Mouse (Mus musculus) fibroblast of lung, adult 2 months (primary cell): ENCODE results near the gene Naa80.
A peak's percentile ranks its signal among the peaks of the same experiment; 100 is the strongest.

Experiments used
- DNase-seq: peaks from one replicate; pipeline ENCODE4 v3.0.0-alpha.2; 2011; ENCODE audit warnings: low read depth

Gene Naa80

DNA sequence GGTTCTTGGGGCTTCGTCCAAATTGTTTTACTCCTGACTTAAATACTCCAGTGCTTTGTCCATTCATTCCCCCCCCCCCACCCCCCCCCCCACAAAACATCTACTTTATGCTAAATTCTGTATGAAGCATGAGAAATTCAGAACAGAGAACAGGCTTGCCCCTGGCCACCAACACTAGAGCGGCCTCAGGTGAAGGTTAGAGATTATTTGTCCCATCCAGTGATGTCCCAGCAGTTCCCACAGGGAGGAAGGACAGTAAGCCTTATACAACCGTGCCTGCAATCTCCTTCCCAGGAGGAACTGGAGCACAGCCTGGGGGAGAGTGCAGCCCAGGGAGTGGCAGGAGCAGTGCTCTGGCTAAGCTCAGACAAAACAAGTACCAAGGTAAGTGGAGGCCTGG, at the start of gene Naa80:
Gene Naa80, plus strand, starts transcription at position 301 of the 400 bp plus-strand sequence.
- DNase-seq = no peak

DNA sequence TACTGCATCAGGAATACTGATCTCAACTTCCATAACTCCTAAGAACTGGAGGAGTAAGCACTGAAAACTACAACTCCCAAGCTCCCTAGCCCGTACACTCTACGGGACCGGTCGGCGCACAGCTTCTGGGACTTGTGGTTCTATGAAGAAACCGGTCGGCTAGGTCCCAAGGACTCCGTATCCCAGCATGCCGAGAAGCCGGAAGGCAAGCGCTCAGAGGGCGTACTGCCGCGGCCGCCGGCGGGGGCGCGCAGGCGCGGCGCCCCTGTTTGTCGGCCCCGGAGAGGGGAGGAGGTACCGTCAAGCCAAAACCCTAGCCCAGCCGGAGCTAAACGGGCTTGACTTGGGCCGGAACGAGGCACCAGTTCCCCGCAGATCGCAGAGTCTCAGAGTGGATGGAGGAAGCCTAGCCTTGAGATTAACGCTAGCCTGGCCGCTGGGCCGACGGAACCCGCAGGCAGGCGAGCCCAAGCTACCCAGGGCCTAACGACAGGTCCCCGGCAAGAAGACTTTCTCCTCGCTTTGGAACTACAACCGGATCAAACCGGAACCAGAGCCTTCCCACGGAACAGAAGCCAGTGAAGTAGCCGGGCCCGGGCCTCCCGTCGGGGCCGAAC, 44.8 kb upstream of the Naa80 start, which contains the start of gene Tmem115:
Gene Tmem115, plus strand, starts transcription at position 155 of the 617 bp plus-strand sequence.
- peak; percentile 97 for DNase-seq

DNA sequence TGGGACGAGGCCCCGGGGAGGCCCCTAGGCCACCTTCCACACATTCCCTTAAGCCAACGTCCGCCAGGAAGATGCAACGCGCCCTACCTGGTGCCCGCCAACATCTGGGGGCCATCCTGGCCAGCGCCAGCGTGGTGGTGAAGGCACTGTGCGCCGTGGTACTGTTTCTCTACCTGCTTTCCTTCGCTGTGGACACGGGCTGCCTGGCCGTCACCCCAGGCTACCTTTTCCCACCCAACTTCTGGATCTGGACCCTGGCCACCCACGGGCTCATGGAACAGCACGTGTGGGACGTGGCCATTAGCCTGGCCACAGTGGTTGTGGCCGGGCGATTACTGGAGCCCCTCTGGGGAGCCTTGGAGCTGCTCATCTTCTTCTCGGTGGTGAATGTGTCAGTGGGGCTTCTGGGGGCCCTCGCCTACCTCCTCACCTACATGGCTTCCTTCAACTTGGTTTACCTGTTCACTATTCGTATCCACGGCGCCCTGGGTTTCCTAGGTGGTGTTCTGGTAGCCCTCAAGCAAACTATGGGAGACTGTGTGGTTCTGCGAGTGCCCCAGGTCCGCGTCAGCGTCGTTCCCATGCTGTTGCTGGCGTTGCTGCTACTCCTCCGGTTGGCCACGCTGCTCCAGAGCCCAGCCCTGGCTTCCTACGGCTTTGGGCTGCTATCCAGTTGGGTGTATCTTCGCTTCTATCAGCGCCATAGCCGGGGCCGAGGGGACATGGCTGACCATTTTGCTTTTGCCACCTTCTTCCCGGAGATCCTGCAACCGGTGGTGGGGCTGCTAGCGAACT, 44.1 kb upstream of the Naa80 start:
- DNase-seq = no peak

DNA sequence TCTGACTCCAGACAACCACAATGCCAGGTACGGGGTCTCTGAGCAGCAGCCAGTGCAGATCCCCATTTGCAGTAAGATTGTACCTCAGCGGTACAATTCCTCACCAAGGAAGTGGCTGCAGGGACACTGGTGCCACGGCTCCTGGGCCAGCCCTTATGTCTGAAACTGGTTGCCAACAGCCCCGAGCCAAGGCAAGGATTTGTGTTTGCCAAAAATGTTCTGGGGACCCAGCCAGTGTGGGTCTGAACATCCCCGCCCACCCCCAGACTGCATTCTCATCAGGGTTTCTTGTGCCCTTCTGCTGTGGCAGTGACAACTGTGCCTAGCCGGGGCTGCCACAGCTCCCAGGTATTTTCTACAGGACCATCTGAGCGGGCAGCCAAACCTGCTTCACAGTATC, 40.5 kb upstream of the Naa80 start:
- DNase-seq = no peak

DNA sequence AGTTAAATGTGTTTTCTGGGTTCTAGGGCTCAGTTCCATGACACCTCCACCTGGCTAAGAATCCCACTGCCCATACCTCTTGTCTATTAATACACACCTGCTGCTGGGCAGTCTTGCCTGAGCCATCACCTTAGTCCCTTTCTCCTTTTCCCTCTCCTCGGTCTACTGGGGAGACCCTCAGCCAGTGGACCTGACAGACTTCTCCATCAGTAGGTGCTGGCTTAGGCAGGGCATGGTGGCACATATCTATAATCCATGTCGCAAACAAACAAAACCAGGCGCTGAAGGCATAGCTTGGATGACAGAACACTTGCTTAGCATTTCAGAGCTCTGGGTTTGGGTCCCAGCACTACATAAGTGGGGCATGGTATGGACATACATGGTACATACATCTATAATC, 40.0 kb upstream of the Naa80 start:
- no peak for DNase-seq

DNA sequence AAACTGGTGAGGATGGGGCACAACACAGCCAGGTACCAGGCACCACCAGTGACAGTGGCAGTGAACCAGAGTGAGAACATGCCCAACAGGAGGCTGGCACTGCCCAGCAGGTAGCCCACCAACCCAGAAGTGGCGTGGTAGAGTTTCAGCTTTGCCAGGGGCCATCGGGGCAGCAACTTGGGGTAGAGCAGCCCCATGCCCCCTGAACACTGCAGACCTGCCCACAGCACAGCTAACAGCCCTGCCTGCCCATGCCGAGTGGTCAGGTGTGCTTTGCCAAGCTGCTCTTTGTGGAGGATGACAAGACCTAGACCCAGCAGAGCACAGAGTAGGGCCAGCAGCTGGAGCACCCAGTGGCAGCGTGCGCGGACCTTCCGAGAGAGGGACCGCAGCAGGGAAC, 38.7 kb upstream of the Naa80 start:
- no peak for DNase-seq

DNA sequence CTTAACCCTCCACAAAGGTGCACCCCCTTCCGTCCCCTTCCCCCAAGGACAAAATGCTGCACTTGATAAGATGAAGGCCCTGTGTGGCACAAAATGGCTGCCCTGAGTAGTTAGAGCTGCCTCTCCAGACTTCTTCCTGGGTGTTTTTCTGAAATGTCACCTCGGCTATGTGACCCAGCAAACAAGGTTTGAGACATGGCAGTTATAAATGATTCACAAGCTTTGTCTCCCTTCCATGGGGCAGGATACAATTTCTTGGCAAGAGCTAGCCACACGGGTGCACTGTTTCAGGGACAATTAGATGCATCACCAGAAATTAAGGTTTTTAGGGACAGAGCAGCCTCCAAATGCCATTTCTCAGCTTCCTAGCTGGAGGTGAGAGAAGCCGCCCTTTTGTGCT, 38.3 kb upstream of the Naa80 start:
- no peak for DNase-seq

DNA sequence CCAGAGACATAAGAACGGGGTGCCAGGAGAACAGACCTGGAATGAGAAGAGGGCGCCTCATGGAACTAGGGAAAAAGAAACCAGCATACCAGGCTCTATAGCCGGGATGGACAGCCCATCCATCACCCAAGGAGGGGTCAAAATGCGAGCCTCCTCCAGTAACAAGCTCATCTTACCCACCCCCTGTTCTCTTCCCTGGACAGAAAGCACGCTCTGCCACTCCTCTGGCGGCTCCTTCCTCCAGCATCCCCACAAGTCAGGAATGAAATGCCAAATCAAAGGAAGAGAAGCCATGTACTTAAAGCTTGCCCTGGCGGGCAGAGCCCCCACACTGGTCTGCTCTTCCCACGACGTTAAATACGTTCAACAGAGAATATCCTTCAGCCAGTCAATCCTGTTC, 37.7 kb upstream of the Naa80 start:
- DNase-seq = no peak

DNA sequence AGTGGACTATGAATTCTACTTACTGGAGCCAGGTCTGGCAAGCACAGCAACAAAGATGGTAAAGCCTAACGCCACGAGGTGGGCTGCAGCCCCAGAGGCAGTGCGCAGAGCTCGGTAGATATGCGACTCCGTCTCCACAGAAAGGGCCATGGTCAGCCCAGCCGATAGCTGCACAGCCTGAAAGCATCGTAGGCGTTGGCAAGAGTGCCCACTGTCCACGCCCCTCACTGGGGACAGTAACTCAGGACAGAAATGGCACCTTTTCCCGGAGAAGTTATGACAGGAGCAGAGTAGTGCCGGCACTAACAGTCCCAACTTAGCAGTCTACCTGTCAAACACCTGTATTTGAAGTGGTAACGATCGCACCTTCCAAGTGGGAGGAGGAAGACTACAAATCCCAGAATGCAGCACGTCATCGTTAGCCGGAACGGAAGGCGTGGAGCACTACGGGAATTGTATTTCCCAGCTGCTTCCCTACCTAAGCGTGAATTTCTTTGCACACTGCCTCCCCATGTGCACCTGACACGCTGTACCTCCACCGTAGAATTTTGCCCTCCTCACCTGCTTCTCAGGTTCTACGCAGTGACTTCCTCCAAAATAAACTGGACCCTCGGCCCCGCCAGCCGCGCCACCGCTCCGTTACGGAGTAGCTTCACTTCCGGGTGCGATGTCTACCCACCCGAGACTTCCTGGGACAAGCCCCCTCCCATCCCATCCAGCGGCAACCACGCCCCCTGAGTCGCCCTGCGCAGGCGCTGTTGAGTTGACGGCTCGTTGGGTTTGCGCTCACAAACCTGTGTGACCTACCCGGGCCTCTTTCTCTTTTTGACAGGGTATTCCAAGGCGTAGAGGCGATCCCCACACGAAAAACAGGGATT, 37.0 kb upstream of the Naa80 start, which contains the start of the genes Cyb561d2 and Nprl2:
Gene Cyb561d2, minus strand, starts transcription at position 720 of the 878 bp plus-strand sequence.
Gene Nprl2, plus strand, starts transcription at position 753 of the 878 bp plus-strand sequence.
- peak; percentile 91 for DNase-seq

DNA sequence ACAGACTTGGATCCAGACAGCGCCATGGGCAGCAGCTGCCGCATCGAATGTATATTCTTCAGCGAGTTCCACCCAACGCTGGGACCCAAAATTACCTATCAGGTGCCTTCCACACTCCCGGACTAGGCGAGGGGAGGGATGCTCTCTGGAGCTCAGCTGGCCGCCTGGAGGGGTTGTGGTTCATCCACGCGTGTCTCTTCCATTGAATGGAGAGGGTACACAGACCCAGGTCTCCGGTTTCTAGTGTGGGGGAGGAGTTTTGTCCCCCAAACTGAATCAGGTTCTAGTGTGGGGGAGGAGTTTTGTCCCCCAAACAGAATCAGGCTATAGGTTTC, 36.4 kb upstream of the Naa80 start:
- no peak for DNase-seq

DNA sequence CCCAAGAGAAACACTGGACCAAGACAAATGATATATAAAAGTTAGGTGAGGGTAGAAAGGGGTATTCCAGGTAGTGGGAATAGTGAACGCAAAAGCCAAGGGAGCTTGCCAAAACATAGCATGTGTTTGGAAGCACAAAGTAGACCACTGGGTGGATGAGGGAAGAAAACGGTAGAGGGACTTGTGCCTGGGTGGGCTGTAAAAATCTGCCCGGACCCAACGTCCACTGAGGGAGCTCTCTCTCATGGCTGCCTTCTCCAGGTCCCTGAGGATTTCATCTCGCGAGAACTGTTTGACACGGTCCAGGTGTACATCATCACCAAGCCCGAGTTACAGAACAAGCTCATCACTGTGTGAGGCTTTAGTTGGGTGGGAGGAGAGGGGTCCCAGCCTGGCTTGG, 36.0 kb upstream of the Naa80 start:
- DNase-seq = no peak

DNA sequence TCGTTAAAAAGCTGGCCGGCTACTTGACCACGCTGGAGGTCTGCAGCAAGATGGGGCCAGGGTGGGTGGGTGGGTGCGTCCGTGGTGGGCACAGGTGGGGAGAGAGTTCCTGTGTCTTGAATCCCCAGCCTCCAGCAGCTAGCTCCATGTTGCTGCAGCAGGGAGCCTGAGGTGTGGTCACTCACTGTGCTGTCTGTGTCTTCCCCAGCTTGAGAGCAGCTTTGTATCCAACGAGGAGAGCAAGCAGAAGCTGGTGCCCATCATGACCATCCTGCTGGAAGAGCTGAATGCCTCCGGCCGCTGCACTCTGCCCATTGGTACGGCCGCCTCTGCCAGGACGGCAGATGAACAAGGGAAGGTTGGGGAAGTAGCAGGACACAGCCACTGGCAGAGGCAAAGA, 35.4 kb upstream of the Naa80 start:
- no peak for DNase-seq

DNA sequence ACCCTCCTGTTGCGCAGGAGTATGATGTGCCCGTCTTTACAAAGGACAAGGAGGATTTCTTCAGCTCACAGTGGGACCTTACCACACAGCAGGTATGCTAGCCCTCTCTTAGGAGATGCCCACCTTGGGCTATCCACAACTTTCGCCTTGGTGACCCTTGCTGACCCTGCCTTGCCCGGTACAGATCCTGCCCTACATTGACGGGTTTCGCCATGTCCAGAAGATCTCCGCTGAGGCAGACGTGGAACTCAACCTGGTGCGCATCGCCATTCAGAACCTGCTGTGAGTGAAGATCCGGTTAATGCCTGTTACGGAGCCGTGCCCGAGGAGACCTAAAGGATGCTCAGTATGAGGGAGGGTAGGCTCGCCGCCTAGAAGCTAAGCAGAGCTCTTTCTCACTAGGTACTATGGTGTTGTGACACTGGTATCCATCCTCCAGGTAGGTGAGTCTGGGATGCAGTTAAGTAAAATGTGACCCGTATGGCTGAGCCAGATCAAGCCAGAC, 34.4 kb upstream of the Naa80 start:
- DNase-seq = no peak

DNA sequence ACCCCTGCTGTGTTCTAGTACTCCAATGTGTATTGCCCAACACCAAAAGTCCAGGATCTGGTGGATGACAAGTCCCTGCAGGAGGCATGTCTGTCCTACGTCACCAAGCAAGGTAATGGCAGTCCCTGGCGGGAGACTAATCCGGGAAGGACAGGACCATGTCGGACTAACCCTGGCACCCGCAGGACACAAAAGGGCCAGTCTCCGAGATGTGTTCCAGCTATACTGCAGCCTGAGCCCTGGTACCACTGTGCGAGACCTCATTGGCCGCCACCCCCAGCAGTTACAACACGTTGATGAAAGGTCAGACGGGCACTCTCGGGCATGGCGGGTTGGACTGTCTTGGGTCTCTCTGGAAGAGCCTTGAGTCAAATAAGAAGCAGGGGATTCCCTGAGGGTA, 34.0 kb upstream of the Naa80 start:
- no peak for DNase-seq

DNA sequence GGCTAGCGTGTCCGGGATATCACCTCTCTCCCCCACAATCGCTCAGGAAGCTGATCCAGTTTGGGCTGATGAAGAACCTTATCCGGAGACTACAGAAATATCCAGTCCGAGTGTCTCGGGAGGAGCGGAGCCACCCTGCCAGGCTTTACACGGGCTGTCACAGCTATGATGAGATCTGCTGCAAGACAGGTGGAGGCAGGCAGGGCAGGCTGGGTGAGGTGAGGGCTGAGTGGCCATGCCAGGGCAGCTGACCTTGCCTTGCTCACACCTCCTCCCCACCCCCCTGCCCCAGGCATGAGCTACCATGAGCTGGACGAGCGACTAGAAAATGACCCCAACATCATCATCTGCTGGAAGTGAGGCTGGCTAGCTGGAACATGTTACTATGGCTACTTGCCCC, 33.5 kb upstream of the Naa80 start:
- no peak for DNase-seq

DNA sequence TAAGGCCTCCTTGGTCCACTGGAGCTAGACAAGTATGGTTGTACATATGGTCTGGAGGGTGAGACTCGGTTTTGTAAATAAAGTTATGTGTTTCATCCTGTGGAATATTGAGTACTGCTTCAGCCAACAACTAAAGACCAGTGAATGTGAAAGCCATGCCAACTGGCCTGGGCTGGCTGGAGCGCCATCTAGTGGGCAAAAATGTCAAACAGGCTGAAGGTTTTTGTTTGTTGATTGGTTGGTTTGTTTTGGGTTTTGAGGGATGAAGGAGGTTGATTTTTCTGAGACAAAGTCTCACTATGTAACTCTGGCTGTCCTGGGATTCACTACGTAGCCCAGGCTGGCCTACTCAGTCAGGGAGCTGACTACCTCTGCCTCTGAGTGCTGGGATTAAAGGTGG, 33.1 kb upstream of the Naa80 start:
- no peak for DNase-seq

DNA sequence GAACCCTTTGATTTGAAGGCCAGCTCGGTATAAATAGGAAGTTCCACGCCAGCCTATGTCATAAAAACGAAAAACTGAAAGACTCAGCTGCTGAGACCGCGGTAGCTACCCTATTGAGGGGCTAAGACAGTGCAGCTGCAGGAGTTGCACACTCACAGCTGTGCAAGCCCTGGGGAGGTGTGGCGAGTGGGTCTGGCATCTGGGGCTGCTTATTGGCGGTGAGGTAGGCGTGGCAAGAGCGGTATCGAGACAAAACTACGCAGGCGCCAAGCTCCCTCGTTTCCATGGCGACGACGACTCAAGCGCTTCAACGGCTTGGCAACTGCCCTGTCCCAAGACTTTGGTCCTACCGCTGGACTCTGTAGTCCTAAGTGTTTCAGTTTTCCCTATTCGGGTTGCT, 31.7 kb upstream of the Naa80 start, which contains the start of gene Zmynd10:
Gene Zmynd10, plus strand, starts transcription at position 273 of the 400 bp plus-strand sequence.
- DNase-seq = peak; percentile 82

DNA sequence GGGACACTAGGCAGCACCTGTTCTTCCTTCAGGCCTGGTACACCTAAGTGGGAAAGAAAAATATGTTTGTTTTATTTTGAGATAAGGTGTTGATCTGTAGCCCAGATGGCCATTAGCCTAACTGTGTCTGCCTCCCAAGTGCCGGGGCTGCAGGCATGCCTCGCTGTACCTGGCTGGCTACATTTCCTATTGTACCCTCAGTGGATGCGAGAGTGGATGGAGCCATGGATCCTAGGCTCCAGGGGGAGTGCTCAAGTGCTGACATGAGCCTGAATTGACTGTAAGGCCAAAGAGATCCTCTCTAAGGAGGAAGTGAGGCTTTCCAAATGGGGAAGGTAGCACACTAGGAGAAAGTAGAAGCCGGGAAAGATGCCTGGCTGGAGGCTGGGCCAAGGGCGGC, 30.7 kb upstream of the Naa80 start:
- no peak for DNase-seq

DNA sequence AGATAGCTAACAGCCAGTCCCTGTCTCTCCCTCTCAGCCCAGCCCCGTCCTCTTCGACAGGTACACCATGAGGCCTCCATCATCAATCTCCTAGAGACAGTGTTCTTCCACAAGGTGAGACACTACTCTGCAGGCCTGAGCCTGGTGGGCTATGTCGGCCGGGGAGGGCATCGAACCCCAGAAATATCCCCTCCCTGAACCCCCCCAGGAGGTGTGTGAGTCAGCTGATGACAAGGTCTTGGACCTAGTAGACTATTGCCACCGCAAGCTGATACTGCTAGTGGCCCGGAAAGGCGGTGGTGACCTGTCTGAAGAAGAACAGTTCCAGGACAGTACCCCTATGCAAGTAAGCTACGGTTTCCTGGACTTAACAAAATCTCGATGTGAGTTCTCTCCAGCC, 29.9 kb upstream of the Naa80 start:
- DNase-seq = no peak

DNA sequence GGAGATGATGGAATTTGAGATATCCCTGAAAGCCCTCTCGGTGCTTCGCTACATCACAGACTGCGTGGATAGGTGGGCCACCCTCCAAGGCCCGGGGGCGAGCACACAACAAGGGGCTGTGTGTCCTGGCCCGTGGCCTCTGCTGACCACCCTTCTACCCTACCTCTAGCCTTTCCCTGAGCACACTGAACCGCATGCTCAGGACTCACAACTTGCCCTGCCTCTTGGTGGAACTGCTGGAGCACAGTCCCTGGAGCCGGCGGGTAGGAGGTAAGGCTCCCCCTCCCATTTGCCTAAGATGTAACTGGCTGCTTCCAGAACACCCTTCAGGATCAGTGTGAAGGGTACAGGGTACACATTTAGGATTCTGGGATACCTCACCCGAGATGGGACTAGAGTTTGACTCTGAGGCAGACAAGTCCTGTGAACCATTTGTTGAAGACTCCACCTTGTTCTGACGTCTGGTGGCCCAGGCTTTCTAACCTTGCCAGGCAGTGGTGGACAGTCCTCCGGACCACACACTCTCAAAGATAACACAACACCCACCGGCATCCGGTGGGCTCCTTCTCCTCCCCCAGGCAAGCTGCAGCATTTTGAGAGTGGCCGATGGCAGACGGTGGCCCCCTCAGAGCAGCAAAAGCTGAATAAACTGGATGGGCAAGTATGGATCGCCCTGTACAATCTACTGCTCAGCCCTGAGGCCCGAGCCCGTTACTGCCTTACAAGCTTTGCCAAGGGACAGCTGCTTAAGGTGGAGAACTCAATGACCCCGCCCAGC, 29.2 kb upstream of the Naa80 start:
- DNase-seq = no peak

DNA sequence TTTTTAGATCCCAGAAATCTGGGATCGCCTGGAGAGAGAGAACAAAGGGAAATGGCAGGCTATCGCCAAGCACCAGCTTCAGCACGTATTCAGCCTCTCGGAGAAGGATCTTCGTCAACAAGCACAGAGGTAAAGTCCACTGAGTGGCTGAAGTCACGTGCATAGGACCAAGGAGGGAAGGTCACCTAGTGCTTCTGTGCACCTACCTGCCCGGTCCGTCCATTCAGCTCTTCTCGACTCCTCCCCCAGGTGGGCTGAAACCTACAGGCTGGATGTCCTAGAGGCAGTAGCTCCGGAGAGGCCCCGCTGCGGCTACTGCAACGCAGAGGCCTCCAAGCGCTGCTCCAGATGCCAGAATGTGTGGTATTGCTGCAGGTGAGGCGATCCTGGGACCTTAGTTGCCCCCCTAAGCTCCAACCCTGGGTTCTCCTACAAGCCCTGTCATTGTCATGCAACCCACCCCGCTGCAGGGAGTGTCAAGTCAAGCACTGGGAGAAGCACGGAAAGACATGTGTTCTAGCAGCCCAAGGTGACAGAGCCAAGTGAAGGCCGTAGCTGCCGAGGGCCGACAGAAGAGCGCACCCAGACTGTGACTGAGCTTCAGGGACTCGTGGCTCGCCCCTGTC, 28.1 kb upstream of the Naa80 start:
- DNase-seq = no peak
